Mouse (Mus musculus) hindbrain, embryonic 11.5 days (tissue): ENCODE data around the gene Rbm15b. TPM values are rescaled to one million over a fixed set of nuclear protein-coding genes. Genes with fewer than 3 reads are reported as not detected.

Source experiments
- ATAC-seq: fragments of 200-750 bp; cut with Nextera tagmentation; 2 replicates; pipeline ENCODE4 v1.8.0; 2017; ENCODE audit warnings: mild to moderate bottlenecking, moderate TSS enrichment, moderate library complexity; ENCODE audit not compliant: low FRiP score
- DNase-seq: peaks from one replicate; pipeline ENCODE4 v3.0.0-alpha.2; 2015; ENCODE audit warnings: low spot score
- H3K27ac ChIP-seq: fragments of 300-500 bp; sonication (generic); 2 replicates; pipeline ENCODE4 v1.5.1; 2014; ENCODE audit warnings: mild to moderate bottlenecking, low read depth, low read length
- H3K27me3 ChIP-seq: fragments of 300-500 bp; sonication (generic); 2 replicates; pipeline ENCODE4 v1.6.1; 2014; ENCODE audit warnings: mild to moderate bottlenecking, low read length, moderate library complexity, mixed read lengths; ENCODE audit not compliant: control insufficient read depth, insufficient read depth
- H3K36me3 ChIP-seq: fragments of 300-500 bp; sonication (generic); 2 replicates; pipeline ENCODE4 v1.6.1; 2014; ENCODE audit warnings: mild to moderate bottlenecking, low read length, moderate library complexity, mixed read lengths; ENCODE audit not compliant: control insufficient read depth, insufficient read depth
- H3K4me1 ChIP-seq: fragments of 300-500 bp; sonication (generic); replicated peaks from 2 replicates; pipeline ENCODE4 v1.6.1; 2014; ENCODE audit warnings: low read length, mixed read lengths; ENCODE audit not compliant: control insufficient read depth, insufficient read depth
- H3K4me2 ChIP-seq: fragments of 300-500 bp; sonication (generic); replicated peaks from 2 replicates; pipeline ENCODE4 v1.6.1; 2014; ENCODE audit warnings: mild to moderate bottlenecking, low read depth, low read length
- H3K4me3 ChIP-seq: fragments of 300-500 bp; sonication (generic); 2 replicates; pipeline ENCODE4 v1.5.1; 2014; ENCODE audit warnings: low read depth, low read length
- H3K9ac ChIP-seq: fragments of 300-500 bp; sonication (generic); 2 replicates; pipeline ENCODE4 v1.6.1; 2014; ENCODE audit warnings: low read depth, low read length
- H3K9me3 ChIP-seq: fragments of 300-500 bp; sonication (generic); 2 replicates; pipeline ENCODE4 v1.6.1; 2016; ENCODE audit warnings: low read length; ENCODE audit not compliant: control insufficient read depth
- WGBS: fragments of 180-500 bp; shearing (Covaris S2); extraction: QIAGEN DNeasy Blood & Tissue Kit; methylation state at CpG from one replicate; pipeline ENCODE4 v1.1.7; 2014; 5-methylcytosine and 5-hydroxymethylcytosine counted together
- polyA plus RNA-seq: library from polyadenylated mRNA; unstranded; fragments of >200 nt; fragmentation: Nextera tagmentation; extraction: Ambion mirVana; gene quantifications from 2 replicates; pipeline ENCODE4 v1.2.1, GENCODE M21; 2014

Rbm15b gene
- polyA plus RNA-seq, 1 experiment from 2014 or later = 24.0 TPM

DNA sequence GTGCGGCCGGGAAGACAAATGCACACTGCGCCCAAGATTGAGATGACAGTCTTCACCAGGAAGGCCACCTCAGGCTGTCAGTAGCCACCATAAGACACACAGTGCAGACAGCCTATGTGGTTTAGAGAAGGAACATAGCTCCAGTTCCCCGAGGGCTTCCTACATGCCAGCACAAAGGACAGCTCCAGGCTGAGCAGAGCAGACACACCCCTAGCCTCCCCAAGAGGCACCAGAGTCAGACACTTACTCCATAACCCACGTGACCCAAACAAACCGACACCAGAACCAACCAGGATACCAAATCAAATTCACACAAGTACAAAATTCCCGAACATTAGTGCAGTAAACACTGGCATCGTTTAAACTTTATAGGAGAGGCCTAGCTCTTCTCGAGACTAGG, 2.1 kb upstream of the Rbm15b start:
- no peak overlapping the region for H3K27ac ChIP-seq
- H3K4me1 ChIP-seq = peaks cover 17% of the 10 kb centered on the region
- H3K9me3 ChIP-seq = no peaks in the 10 kb centered on the region
- H3K27me3 ChIP-seq = no peaks in the 10 kb centered on the region
- peaks cover 3% of the 10 kb centered on the region; the same call in 1 of the 2 replicates for H3K36me3 ChIP-seq
- DNase-seq (no peak), ATAC-seq (no peak)
- H3K9ac ChIP-seq = no peak overlapping the region
- WGBS = 85% methylated on average over 9 of the region's 9 CpGs
- H3K4me2 ChIP-seq = no peak overlapping the region
- no peak overlapping the region for H3K4me3 ChIP-seq

DNA sequence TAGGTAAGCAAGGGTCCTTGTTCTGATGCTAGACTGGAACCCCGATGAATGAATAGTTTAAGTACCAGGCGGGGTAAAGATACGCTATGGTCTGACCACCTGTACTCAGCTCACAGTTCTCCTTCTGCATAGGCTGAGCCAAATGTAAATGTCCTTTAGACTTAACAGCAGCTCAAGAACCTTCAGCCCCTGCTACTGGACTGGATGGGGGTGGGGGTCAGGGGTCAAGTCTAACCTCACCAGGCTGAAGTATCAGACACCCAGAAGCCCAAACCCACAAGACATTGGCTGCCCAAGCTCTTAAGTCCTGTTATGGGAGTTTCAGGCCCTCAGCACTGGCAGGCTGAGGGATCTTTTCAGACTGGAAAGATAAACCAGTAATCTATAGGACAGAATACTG, 1.1 kb upstream of the Rbm15b start:
- ATAC-seq = no peak
- WGBS = 93% methylated on average over 3 of the region's 3 CpGs
- no peaks in the 10 kb centered on the region for H3K27me3 ChIP-seq
- peaks cover 18% of the 10 kb centered on the region for H3K4me1 ChIP-seq
- H3K9ac ChIP-seq = no peak overlapping the region
- peaks cover 3% of the 10 kb centered on the region; the same call in 1 of the 2 replicates for H3K36me3 ChIP-seq
- DNase-seq = no peak
- no peaks in the 10 kb centered on the region for H3K9me3 ChIP-seq
- H3K4me2 ChIP-seq = no peak overlapping the region
- H3K4me3 ChIP-seq = no peak overlapping the region
- H3K27ac ChIP-seq = no peak overlapping the region

DNA sequence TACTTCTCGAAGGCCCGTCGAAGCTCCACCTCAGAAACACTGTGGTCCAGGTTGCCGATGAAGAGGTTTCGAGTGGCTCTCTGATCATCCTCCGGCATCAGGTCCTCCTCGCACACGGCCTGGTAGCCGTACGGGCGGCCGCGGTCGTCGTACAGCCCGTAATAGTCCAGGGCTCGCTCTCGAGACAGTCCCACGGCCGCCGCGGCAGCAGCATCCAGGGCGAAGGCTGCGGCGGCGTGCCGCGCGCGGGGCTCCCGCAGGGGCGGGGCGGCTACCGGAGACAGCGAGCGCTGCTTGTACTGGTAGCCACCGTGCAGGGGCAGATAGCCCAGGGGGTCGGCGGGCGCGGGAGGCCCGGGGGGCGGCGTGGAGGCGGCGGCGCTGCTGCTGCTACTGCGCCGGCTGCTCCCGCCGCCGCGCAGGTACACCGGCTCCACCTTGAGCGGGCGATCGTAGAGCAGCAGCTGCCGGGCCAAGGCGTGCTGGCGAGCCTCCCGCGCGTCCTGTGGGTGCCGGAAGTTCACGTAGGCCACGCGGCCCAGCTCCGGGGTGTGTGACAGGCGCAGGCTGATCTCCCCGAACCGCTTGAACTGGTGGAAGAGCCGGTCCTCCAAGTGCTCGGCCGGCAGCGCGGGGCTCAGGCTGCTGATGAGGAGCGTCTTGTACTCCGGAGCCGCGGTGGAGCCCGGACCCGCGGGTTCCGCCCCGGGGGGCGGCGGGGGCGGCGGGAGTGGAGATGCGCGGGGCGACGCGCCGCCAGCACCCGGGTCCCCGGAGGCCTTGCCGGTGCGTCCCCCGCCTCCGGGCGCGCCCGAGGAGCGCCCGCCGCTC, 1.1 kb downstream of the Rbm15b start:
- peak overlapping the region; percentile 99 for H3K9ac ChIP-seq
- no peaks in the 10 kb centered on the region for H3K9me3 ChIP-seq
- DNase-seq (peak; percentile 66), ATAC-seq (no peak)
- H3K27me3 ChIP-seq = no peaks in the 10 kb centered on the region
- WGBS = 1% methylated on average over 65 of the region's 107 CpGs
- peaks cover 3% of the 10 kb centered on the region; the same call in 1 of the 2 replicates for H3K36me3 ChIP-seq
- H3K27ac ChIP-seq = peak overlapping the region; percentile 91
- H3K4me3 ChIP-seq = peak overlapping the region; percentile 96
- H3K4me1 ChIP-seq = peaks cover 21% of the 10 kb centered on the region
- peak overlapping the region; percentile 98 for H3K4me2 ChIP-seq

DNA sequence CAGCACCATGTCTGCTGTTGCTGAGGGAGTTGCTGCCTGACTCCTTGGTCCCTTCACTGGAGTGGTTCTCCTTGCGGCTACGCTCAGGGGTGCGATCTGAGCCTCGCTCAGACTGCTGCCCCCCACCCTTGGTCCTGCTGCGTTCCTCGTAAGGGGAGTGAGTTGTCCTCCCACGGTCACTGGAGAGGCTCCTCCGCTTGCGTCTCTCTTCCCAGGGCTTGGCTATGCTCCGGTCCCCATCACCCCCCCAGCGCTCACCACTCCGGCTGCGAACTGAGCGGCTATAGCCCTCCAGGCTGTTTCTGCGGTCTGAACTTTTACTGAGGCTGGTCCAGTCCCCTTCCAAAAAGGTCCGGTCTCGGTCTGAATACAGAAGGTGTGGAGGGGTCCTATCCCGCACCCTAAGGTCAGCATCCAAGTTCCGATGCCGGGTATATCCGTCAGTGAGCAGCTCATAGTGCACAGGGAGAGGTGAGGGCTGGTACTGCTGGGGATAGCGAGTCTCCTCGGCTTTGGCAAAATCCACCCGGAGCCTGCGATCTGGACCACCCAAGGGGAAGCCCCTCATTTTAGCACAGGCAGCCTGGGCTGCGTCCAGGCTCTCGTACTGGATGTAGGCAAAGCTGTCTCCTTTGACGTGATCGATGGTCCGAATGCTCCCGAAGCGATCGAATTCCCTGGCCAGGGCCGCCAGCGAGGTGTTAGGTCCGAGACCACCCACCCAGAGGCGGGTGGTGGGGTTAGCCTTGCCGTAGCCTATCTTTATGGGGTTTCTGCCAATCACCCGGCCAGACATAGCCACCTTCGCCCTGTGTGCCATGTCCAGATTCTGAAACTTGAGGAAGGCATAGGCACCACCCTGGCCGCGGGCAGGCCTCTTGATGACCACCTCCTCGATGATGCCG, 2.0 kb downstream of the Rbm15b start:
- Histone ChIP-seq H3K4me1 (peaks cover 21% of the 10 kb centered on the region), H3K27me3 (no peaks in the 10 kb centered on the region), H3K4me3 (peak overlapping the region; percentile 96), H3K27ac (peak overlapping the region; percentile 91), H3K9ac (peak overlapping the region; percentile 99), H3K36me3 (peaks cover 3% of the 10 kb centered on the region; the same call in 1 of the 2 replicates), H3K4me2 (peak overlapping the region; percentile 98), H3K9me3 (no peaks in the 10 kb centered on the region)
- 21% methylated on average over 44 of the region's 44 CpGs for WGBS
- ATAC-seq = no peak
- peak; percentile 58 for DNase-seq

DNA sequence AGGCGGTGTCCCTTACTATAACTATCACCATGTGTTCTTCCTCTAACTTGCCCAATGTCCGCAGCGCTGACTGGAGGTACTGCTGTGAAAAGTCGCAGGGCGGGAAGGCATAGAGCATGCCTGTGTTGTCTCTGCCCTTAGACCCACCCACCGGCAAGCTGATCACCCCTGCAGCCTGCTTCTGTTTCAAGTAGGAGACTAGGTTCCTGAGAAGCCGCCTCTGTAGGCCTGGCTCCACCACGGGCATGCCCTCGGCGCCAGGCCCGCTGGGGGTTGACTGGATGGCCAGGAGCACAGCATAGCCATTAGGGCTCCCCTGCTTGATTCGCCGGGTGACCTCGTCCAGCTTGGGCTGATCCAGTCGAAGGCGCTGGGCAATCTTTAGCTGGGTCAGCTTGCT, 2.9 kb downstream of the Rbm15b start:
- ATAC-seq (no peak), DNase-seq (no peak)
- Histone ChIP-seq H3K9ac (peak overlapping the region; percentile 99), H3K4me1 (peaks cover 21% of the 10 kb centered on the region), H3K27me3 (no peaks in the 10 kb centered on the region), H3K36me3 (peaks cover 3% of the 10 kb centered on the region; the same call in 1 of the 2 replicates), H3K4me3 (peak overlapping the region; percentile 96), H3K4me2 (peak overlapping the region; percentile 98), H3K27ac (no peak overlapping the region), H3K9me3 (no peaks in the 10 kb centered on the region)
- WGBS = 42% methylated on average over 16 of the region's 16 CpGs

DNA sequence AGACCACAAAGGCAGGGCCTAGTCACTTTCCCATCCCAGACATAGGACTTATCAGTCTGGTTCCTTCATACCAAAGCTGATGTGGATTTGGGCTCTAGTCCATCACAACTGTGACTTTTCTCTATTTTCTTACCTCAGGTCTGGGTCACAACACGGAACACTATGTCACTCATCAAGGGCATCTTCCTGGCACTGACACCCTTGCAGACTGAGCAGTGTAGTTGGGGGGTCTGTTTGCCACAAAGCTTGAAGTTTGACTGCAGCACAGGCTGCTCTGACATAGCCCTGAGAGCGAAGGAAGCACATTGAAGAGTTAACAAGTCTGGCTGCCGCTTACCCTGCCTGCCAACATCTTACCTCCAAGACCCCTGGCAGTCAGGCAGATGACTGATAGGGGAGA, 4.1 kb downstream of the Rbm15b start:
- H3K9ac ChIP-seq = no peak overlapping the region
- ATAC-seq = no peak
- peaks cover 18% of the 10 kb centered on the region for H3K4me1 ChIP-seq
- H3K27ac ChIP-seq = no peak overlapping the region
- WGBS = 84% methylated on average over 3 of the region's 3 CpGs
- H3K4me2 ChIP-seq = peak overlapping the region; percentile 15; the same call in 1 of the 2 replicates
- H3K9me3 ChIP-seq = no peaks in the 10 kb centered on the region
- no peaks in the 10 kb centered on the region for H3K36me3 ChIP-seq
- DNase-seq = no peak
- H3K4me3 ChIP-seq = peak overlapping the region; percentile 8; the same call in 1 of the 2 replicates
- no peaks in the 10 kb centered on the region for H3K27me3 ChIP-seq

DNA sequence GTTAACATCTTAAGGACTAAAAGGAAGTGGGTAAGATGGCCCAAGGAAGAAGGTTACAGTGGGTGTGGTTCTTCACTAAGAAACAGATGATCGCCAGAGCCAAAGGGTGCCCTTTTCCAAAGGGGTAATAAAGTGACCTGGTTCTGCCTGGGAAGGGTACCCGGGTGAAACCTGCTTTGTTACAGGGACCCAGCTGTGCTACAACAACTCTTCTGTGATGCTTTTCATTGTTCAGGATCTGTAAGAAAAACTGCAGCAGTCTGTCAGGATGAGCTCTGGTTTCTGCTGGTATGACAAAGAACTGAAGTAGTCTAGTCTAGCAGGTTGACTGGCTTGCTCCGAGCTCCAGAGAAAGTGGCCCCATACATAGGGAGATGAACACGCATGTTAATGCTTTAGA, 5.1 kb downstream of the Rbm15b start:
- Histone ChIP-seq H3K27ac (no peak overlapping the region), H3K9me3 (no peaks in the 10 kb centered on the region), H3K4me1 (peaks cover 15% of the 10 kb centered on the region), H3K4me3 (no peak overlapping the region), H3K9ac (no peak overlapping the region), H3K27me3 (no peaks in the 10 kb centered on the region), H3K4me2 (no peak overlapping the region), H3K36me3 (no peaks in the 10 kb centered on the region)
- WGBS = 78% methylated on average over 4 of the region's 4 CpGs
- no peak for DNase-seq
- ATAC-seq = no peak

DNA sequence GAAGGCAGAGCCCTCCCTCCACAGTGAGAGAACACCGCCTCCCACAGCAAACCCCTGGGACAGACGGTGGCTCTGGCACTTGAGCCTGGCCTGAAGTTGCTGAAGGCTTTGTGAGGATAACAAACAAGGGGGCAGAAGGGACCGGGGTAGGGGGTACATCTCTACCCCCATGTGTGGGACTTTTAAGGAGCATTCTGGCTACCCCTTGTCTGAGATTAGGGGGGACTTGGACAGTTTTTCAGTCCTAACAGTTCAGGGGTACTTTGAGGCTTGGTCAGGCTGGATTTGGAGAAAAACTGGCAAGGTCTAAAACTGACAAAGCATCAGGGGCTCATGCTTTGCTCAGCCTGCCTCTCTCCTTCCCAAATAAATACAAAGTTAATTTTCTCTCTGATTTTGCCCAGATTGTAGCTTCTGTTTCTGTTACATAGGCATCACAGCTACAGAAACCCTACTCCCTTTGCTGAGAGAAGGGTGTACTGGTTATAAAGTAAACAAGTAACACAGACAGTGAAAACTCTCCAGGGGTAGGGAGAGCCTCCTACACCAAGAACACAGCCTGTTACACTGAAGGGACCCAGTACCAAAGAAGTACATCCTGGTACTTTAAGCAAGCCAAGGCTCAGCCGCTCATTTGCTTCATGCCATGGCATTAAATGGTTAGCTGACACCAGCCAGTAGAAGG, 6.0 kb downstream of the Rbm15b start:
- Histone ChIP-seq H3K9me3 (no peaks in the 10 kb centered on the region), H3K4me1 (peaks cover 15% of the 10 kb centered on the region), H3K4me2 (no peak overlapping the region), H3K27ac (no peak overlapping the region), H3K36me3 (peaks cover 5% of the 10 kb centered on the region; the same call in 1 of the 2 replicates), H3K9ac (no peak overlapping the region), H3K27me3 (no peaks in the 10 kb centered on the region), H3K4me3 (no peak overlapping the region)
- no peak for DNase-seq
- WGBS = 68% methylated on average over 4 of the region's 4 CpGs
- ATAC-seq = no peak
